Mouse (Mus musculus) heart, embryonic 16.5 days (tissue): ENCODE results near the gene Krtap3-2. TPM values are rescaled to one million over a fixed set of nuclear protein-coding genes. Genes with fewer than 3 reads are reported as not detected.

ENCODE experiments used
- ATAC-seq: fragments of 200-750 bp; cut with Nextera tagmentation; replicated peaks from 2 replicates; pipeline ENCODE4 v1.8.0; 2017; ENCODE audit warnings: moderate number of reproducible peaks; ENCODE audit not compliant: insufficient read depth, low FRiP score; ENCODE audit errors: extremely low read depth
- H3K27ac ChIP-seq: fragments of 300-500 bp; sonication (generic); 2 replicates; pipeline ENCODE4 v1.5.1; 2014; ENCODE audit warnings: mild to moderate bottlenecking, low read length, control low read depth, moderate library complexity
- H3K27me3 ChIP-seq: fragments of 300-500 bp; sonication (generic); 2 replicates; pipeline ENCODE4 v1.6.1; 2014; ENCODE audit warnings: low read length, mixed read lengths; ENCODE audit not compliant: control insufficient read depth, insufficient read depth
- H3K36me3 ChIP-seq: fragments of 300-500 bp; sonication (generic); 2 replicates; pipeline ENCODE4 v1.6.1; 2014; ENCODE audit not compliant: control insufficient read depth, insufficient read depth
- H3K4me1 ChIP-seq: fragments of 300-500 bp; sonication (generic); 2 replicates; pipeline ENCODE4 v1.6.1; 2014; ENCODE audit warnings: low read length, mixed read lengths; ENCODE audit not compliant: control insufficient read depth, insufficient read depth
- H3K4me2 ChIP-seq: fragments of 300-500 bp; sonication (generic); 2 replicates; pipeline ENCODE4 v1.6.1; 2014; ENCODE audit warnings: low read depth, mild to moderate bottlenecking, control low read depth, low read length
- H3K4me3 ChIP-seq: fragments of 300-500 bp; sonication (generic); 2 replicates; pipeline ENCODE4 v1.5.1; 2014; ENCODE audit warnings: mild to moderate bottlenecking, control low read depth, low read length
- H3K9ac ChIP-seq: fragments of 300-500 bp; sonication (generic); 2 replicates; pipeline ENCODE4 v1.6.1; 2014; ENCODE audit warnings: low read length, control low read depth
- H3K9me3 ChIP-seq: fragments of 300-500 bp; sonication (generic); replicated peaks from 2 replicates; pipeline ENCODE4 v1.6.1; 2016; ENCODE audit warnings: low read length; ENCODE audit not compliant: control insufficient read depth
- WGBS: fragments of 180-500 bp; shearing (Covaris S2); extraction: QIAGEN DNeasy Blood & Tissue Kit; methylation state at CpG from one replicate; pipeline ENCODE4 v1.1.7; 2014; 5-methylcytosine and 5-hydroxymethylcytosine counted together
- polyA plus RNA-seq: library from polyadenylated mRNA; unstranded; fragments of >200 nt; fragmentation: Nextera tagmentation; extraction: Ambion mirVana; gene quantifications from 2 replicates; pipeline ENCODE4 v1.2.1, GENCODE M21; 2015

Krtap3-2 gene
- polyA plus RNA-seq, 1 experiment from 2014 or later = not detected

DNA sequence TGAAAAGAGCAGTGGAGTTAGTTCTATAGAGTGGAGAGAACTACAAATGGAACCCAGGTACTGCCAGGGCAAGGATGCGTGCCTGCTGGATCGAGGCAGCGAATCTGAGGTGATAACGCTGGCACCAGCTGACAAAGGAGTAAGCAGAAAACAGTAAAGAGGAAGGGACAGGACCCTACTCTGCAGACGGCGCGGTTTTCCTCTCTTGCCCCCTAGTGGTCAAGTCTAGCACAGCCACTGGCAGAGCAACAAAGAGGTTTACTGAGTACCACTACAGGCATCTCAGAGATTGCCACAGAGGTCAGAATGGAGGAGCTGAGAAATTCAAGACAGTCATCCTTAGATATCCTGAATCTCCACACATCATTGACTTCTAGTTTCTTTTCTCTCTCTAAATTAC is 17.5 kb upstream of the Krtap3-2 start:
- ATAC-seq = no peak
- no peaks in the 10 kb centered on the region for H3K36me3 ChIP-seq
- H3K27me3 ChIP-seq = no peaks in the 10 kb centered on the region
- H3K9me3 ChIP-seq = no peaks in the 10 kb centered on the region
- WGBS = 3% methylated on average over 7 of the region's 7 CpGs
- no peak overlapping the region for H3K27ac ChIP-seq
- no peak overlapping the region for H3K4me3 ChIP-seq
- H3K4me1 ChIP-seq = no peaks in the 10 kb centered on the region
- peak overlapping the region; percentile 44 for H3K4me2 ChIP-seq
- H3K9ac ChIP-seq = no peak overlapping the region

DNA sequence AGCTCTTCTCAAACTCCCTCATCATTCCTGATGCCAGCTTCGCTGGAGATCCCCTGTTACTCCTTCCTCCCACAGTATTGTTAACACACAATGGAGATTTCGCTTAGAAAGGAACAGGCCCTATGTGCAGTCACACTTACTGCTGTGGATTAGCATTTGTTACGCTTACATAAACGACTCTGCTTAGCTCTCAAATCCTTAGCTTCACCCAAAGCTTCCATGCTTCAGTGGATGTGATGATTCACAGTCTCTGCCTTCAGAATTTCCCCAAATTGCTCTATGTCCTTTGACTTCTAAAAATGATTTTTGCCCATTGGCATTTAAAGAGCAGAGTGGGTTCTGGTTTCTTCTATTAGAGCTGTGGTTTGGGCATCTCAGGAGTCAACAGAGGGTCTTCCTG is 16.5 kb upstream of the Krtap3-2 start:
- ATAC-seq = no peak
- no peak overlapping the region for H3K4me2 ChIP-seq
- H3K27ac ChIP-seq = no peak overlapping the region
- 59% methylated on average over 4 of the region's 4 CpGs for WGBS
- no peaks in the 10 kb centered on the region for H3K9me3 ChIP-seq
- H3K27me3 ChIP-seq = no peaks in the 10 kb centered on the region
- no peak overlapping the region for H3K4me3 ChIP-seq
- no peak overlapping the region for H3K9ac ChIP-seq
- H3K36me3 ChIP-seq = no peaks in the 10 kb centered on the region
- H3K4me1 ChIP-seq = no peaks in the 10 kb centered on the region

DNA sequence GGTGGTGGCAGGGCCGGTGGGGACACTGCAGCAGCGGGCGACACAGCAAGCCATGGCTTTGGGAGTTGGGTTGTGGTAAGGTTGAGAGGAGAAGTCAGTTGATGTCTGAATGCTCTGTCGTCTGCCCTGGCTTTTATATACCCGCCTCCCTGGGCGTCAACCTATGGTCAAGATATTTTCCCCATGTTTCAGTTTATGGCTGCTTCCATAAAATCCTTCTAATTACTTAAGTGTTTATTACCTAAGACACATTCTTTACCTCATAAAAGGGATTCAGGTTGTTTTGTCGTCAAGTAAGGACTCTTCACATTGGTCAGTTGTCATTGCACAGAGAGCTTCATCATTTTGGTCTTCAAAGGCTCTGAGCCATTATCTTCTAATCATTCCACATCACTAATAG is 9.9 kb upstream of the Krtap3-2 start, which contains the start of gene Krtap3-1:
Krtap3-1 (minus strand) TSS at position 101 of the 400 bp plus-strand sequence.
- no peak for ATAC-seq
- no peaks in the 10 kb centered on the region for H3K9me3 ChIP-seq
- no peak within 1 kb of the TSS for H3K9ac ChIP-seq
- H3K27me3 ChIP-seq = no peaks in the 10 kb centered on the region
- H3K27ac ChIP-seq = no peak within 1 kb of the TSS
- H3K36me3 ChIP-seq = no peaks in the 10 kb centered on the region
- 86% methylated on average over 7 of the region's 7 CpGs for WGBS
- no peaks in the 10 kb centered on the region for H3K4me1 ChIP-seq
- H3K4me3 ChIP-seq = no peak within 1 kb of the TSS
- no peak within 1 kb of the TSS for H3K4me2 ChIP-seq

DNA sequence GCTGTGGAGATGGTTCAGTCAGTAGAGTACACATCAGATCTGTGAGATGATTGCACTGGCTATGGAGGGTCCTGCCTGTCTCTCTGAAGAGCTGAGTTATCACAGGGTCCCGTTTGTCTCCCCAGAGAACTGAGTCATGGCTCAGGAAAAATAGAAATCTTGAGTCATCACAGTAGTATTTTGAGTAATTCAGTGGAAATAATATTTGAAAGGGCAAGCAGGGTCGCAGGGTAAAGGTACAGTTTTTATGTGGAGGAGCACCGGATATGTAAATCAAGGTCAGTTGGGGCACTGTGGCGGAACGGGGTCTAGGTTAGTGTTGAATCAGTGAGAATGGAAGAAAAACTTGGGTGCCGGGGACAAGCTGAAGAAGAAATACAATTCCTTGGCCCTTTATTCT is 5.9 kb upstream of the Krtap3-2 start:
- no peaks in the 10 kb centered on the region for H3K9me3 ChIP-seq
- WGBS = 77% methylated on average over 6 of the region's 6 CpGs
- no peak for ATAC-seq
- H3K4me1 ChIP-seq = no peaks in the 10 kb centered on the region; the same call in 1 of the 2 replicates
- no peak overlapping the region for H3K4me2 ChIP-seq
- no peak overlapping the region for H3K4me3 ChIP-seq
- H3K36me3 ChIP-seq = no peaks in the 10 kb centered on the region
- no peak overlapping the region for H3K9ac ChIP-seq
- no peaks in the 10 kb centered on the region for H3K27me3 ChIP-seq
- H3K27ac ChIP-seq = no peak overlapping the region

DNA sequence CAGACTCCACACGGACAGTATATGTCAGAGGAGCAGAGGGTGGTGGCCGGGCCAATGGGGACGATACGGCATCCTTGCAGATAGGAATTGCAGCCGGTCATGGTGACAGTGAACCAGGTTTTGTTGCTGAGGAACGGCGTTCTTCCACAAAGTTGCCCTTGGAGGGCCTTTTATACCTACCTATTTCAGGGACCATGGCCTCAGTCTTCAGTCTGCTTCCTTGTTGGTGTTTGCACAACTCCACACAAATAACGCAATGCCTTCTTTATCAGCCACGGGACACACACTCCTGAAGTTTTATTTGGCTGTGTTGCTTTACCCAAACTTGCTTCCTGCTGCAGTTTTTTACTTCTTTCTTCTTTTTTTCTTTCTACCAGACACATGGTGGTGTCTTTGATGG is 2.7 kb upstream of the Krtap3-2 start, which contains the start of gene Gm11939:
Gm11939 (minus strand) TSS at position 101 of the 400 bp plus-strand sequence.
- WGBS = 84% methylated on average over 9 of the region's 9 CpGs
- Histone ChIP-seq H3K9me3 (no peaks in the 10 kb centered on the region), H3K36me3 (no peaks in the 10 kb centered on the region), H3K4me3 (no peak within 1 kb of the TSS), H3K9ac (no peak within 1 kb of the TSS), H3K4me1 (no peaks in the 10 kb centered on the region; the same call in 1 of the 2 replicates), H3K4me2 (no peak within 1 kb of the TSS), H3K27ac (no peak within 1 kb of the TSS), H3K27me3 (no peaks in the 10 kb centered on the region)
- ATAC-seq = no peak

DNA sequence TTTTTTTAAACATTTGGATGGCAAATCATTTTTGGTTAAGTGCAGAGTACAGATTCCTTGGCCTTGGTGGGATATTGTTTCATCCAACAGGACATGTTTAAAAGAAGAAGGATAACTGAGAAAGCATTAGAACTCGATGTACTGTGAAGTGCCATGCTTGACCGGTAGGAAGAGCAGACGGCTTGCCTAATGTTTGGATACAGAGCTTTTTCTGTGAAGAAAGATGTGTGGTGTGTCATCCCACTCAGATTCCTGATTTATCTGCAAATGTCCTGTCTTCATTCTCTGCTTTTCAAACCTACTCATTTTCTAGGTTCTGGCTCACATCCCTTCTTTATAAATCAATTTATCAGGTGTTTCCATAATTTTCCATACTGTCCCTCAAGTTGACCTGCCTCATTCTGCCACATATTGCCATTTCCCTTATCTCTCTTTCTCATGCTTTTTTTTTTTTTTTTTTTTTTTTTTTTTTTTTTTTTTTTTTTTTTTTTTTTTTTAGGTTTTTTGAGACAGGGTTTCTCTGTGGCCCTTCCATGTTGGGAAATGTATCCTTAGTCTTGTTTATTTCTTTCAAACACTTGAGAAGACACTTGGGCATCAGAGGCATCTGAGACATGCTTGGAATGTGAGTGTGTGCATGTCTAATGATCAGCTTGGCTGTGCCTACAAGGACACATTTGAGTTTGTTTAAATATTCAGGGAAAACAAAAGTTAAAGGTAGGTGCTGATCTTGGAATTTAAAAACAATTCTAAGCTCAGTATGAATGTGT is 1.5 kb upstream of the Krtap3-2 start:
- Histone ChIP-seq H3K4me3 (no peak overlapping the region), H3K27ac (no peak overlapping the region), H3K36me3 (no peaks in the 10 kb centered on the region), H3K4me2 (no peak overlapping the region), H3K9ac (no peak overlapping the region), H3K27me3 (no peaks in the 10 kb centered on the region), H3K9me3 (no peaks in the 10 kb centered on the region), H3K4me1 (no peaks in the 10 kb centered on the region; the same call in 1 of the 2 replicates)
- ATAC-seq = no peak
- 66% methylated on average over 3 of the region's 3 CpGs for WGBS

DNA sequence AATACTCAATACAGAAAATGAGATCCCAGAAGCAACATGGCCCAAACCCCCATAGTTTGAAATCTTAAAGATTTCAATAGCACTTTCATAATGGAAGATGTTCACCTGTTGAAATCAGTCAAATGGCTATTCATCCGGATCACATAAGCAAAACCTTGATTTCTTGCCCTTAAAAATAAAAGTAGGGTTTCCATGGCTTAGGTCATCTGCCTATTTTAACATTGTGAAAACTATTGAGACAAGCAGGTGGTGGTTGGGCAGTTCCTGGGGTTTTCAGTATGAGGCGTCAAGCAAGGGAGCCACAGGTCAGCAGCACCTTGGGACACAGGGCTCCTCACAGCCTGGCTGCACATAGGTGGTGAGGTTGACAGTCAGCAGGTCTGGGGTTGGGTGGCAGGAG is 458 bp downstream of the Krtap3-2 start:
- H3K4me2 ChIP-seq = no peak overlapping the region

DNA sequence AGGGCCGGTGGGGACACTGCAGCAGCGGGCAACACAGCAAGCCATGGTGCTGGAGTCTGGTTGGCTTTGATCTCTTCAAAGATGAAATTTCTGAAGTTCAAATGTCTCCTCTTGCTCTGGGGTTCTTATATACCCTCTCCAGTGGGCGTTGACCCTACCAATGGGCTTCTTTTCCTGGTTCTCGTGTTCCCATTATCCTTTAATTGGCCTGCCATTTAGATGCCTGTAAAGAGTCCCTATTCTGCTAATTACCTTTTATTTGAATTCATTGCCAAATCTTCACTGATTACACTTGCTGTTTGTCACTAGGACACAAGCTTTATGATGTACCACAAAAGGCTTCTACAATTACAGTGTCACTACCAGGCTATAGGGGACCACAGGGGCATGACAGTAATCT is 5.9 kb downstream of the Krtap3-2 start, which contains the start of gene Krtap3-3:
Krtap3-3 (minus strand) TSS at position 101 of the 400 bp plus-strand sequence.
- Histone ChIP-seq H3K4me1 (no peaks in the 10 kb centered on the region), H3K4me2 (no peak within 1 kb of the TSS), H3K27ac (no peak within 1 kb of the TSS), H3K36me3 (no peaks in the 10 kb centered on the region), H3K9me3 (no peaks in the 10 kb centered on the region), H3K4me3 (no peak within 1 kb of the TSS), H3K9ac (no peak within 1 kb of the TSS), H3K27me3 (no peaks in the 10 kb centered on the region)
- 50% methylated on average over 4 of the region's 4 CpGs for WGBS
- ATAC-seq = no peak

More for the DNA sequence above, 458 bp downstream of the Krtap3-2 start:
- no peak overlapping the region for H3K27ac ChIP-seq
- WGBS = 83% methylated on average over 2 of the region's 2 CpGs
- H3K9me3 ChIP-seq = no peaks in the 10 kb centered on the region
- no peaks in the 10 kb centered on the region for H3K27me3 ChIP-seq
- H3K9ac ChIP-seq = no peak overlapping the region
- no peak for ATAC-seq
- no peak overlapping the region for H3K4me3 ChIP-seq
- H3K36me3 ChIP-seq = no peaks in the 10 kb centered on the region
- H3K4me1 ChIP-seq = no peaks in the 10 kb centered on the region; the same call in 1 of the 2 replicates

DNA sequence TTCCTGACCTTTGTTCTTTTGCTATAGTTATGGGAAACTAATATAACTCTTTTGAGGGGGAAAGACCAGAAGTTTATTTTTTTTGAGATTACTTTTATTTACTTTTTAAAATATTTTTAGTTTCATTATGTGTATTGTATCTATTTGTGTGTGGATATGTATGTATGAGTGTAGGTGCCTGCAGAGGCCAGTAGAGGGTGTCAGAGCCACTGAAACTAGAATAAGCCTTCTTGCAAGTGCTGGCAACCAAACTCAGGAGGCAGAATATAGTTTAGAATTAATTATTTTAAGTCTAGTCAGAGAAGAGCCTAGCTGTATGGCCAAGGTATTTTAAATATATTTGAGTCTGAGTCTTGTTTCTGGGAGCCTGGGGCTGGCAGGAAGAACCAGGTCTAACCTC is 8.8 kb downstream of the Krtap3-2 start:
- Histone ChIP-seq H3K4me2 (no peak overlapping the region), H3K4me1 (no peaks in the 10 kb centered on the region), H3K27ac (no peak overlapping the region), H3K27me3 (no peaks in the 10 kb centered on the region), H3K9ac (no peak overlapping the region), H3K36me3 (no peaks in the 10 kb centered on the region), H3K9me3 (no peaks in the 10 kb centered on the region), H3K4me3 (no peak overlapping the region)
- ATAC-seq = no peak
